Mouse (Mus musculus): ENCODE measurements at regions not wholly inside any gene's neighbourhood (a gene's known extent, or its start where the extent isn't known, plus 50 kb on each side); places are given as distances from the start of the nearest gene placed in this dataset.

DNA sequence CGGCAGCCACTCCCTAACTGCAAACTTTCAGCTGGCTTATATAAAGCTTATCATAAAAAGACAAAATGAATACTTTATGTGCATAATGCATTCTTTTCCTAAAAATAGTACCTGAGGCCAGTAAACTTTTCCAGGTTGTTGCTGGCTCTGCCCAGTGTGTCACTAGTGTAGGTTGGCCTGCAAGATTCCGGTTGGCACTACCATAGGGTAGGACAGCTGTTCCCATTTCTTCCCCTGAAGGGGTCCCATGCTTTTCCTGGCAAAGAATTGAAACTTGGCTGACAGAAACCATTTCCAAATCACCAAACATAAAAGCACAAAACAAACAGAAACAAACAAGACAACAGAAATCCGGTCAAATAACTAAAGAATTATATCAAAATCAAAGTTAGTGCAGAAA lies 789.6 kb upstream of the Adgrl4 start:
- no peak overlapping the region for H3K4me3 ChIP-seq (ENCODE audit: low read depth, low read length)
- H3K4me1 ChIP-seq (ENCODE audit: control insufficient read depth, insufficient read depth, low read length): no peaks in the 10 kb centered on the region
- no peaks in the 10 kb centered on the region for H3K36me3 ChIP-seq (ENCODE audit: control insufficient read depth, insufficient read depth, low read length)
- DNase-seq (ENCODE audit: low spot score, missing footprints) (no peak), ATAC-seq (ENCODE audit: low FRiP score) (no peak)
- H3K9me3 ChIP-seq (ENCODE audit: control insufficient read depth, low read length): no peaks in the 10 kb centered on the region
- no peaks in the 10 kb centered on the region for H3K27me3 ChIP-seq (ENCODE audit: control insufficient read depth, insufficient read depth, low read length)
- no peak overlapping the region for H3K4me2 ChIP-seq
- no peak overlapping the region for H3K9ac ChIP-seq (ENCODE audit: low read length)
- no peak overlapping the region for H3K27ac ChIP-seq (ENCODE audit: low read depth, low read length)
- 91% methylated on average over 3 of the region's 3 CpGs for WGBS

DNA sequence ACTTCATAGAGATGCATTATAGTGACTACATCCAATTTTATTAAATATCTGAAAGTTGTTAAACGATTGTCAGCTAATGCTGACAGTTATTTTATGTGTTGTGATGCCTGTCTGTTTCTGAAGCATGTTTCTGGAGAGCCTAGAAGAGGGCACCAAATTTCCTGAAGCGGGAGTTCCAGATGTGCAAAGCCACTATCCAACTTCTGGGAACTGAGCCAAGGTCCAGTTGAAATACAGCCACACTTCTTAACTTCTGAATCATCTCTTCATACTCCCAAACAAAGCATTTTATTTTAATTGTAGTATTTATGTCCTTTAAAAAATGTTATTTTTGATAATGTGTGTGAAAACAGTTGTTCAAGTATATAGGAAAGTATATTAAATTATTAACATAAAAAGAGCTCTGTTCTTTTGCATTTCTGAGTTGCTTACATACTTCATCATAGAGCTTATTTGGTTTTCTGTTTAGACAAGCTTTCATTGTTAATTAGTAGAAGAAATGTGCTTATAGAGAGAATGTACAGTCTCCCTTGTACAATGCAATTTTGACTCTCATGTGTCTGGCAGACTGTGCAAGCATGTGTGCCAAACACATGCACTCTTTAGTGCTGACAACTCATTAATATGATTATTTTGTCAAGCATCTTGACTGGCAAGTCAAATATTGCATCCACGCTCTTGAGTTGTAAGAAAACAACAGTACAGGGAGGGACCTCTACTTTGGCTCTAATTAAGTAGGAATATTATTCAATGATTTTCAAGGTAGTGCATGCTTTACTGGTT lies 787.7 kb upstream of the Adgrl4 start:
- Histone ChIP-seq H3K36me3 (ENCODE audit: control insufficient read depth, insufficient read depth, low read length) (no peaks in the 10 kb centered on the region), H3K27ac (ENCODE audit: low read depth, low read length) (no peak overlapping the region), H3K27me3 (ENCODE audit: control insufficient read depth, insufficient read depth, low read length) (no peaks in the 10 kb centered on the region), H3K4me1 (ENCODE audit: control insufficient read depth, insufficient read depth, low read length) (no peaks in the 10 kb centered on the region), H3K4me3 (ENCODE audit: low read depth, low read length) (no peak overlapping the region), H3K4me2 (no peak overlapping the region), H3K9me3 (ENCODE audit: control insufficient read depth, low read length) (no peaks in the 10 kb centered on the region), H3K9ac (ENCODE audit: low read length) (no peak overlapping the region)
- no peak for ATAC-seq (ENCODE audit: low FRiP score)
- 88% methylated on average over 3 of the region's 3 CpGs for WGBS
- no peak for DNase-seq (ENCODE audit: low spot score, missing footprints)

DNA sequence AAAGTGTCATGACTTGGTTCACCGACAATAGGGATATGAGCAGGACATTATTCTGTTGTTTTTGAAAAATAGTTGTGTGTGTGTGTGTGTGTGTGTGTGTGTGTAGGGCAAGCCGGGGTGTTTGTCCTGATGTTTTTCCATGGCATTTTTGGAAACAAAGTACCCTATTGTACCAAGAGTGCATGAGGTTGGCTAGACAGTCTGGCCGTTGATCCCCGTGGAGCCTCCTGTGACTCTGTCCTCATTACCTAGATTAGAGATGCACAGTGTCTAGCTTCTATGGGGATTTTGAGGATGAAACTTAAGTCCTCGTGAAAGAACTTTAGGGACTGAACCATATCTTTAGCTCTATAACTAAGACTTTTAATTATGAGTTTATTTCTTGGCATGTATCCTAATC lies 741.9 kb upstream of the Adgrl4 start:
- H3K4me1 ChIP-seq (ENCODE audit: control insufficient read depth, insufficient read depth, low read length): no peaks in the 10 kb centered on the region
- 83% methylated on average over 5 of the region's 5 CpGs for WGBS
- H3K36me3 ChIP-seq (ENCODE audit: control insufficient read depth, insufficient read depth, low read length): no peaks in the 10 kb centered on the region
- H3K27me3 ChIP-seq (ENCODE audit: control insufficient read depth, insufficient read depth, low read length): no peaks in the 10 kb centered on the region
- H3K4me3 ChIP-seq (ENCODE audit: low read depth, low read length): no peak overlapping the region
- H3K9me3 ChIP-seq (ENCODE audit: control insufficient read depth, low read length): no peaks in the 10 kb centered on the region
- no peak overlapping the region for H3K4me2 ChIP-seq
- no peak for DNase-seq (ENCODE audit: low spot score, missing footprints)
- H3K27ac ChIP-seq (ENCODE audit: low read depth, low read length): no peak overlapping the region
- ATAC-seq (ENCODE audit: low FRiP score): no peak
- no peak overlapping the region for H3K9ac ChIP-seq (ENCODE audit: low read length)

DNA sequence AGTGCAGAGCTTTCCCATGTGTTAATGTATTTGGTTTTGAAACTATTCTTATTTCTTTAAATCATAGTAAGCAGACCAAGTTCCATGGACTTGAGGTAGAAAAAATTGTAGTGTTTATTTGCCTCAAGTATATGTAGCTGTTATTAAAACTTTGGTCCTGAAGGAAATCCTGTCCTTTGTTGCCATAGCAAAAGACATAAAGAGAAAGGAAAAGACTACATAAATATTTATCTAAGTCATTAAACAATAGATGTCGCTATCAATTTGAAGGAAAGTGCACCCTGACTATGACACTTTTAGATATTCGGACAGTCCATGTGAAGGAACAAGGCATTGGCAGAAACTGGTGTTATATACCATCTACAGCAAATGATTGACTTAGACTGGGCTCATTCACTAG lies 737.7 kb upstream of the Adgrl4 start:
- Histone ChIP-seq H3K9me3 (ENCODE audit: control insufficient read depth, low read length) (no peaks in the 10 kb centered on the region), H3K4me3 (ENCODE audit: low read depth, low read length) (no peak overlapping the region), H3K4me2 (no peak overlapping the region), H3K4me1 (ENCODE audit: control insufficient read depth, insufficient read depth, low read length) (no peaks in the 10 kb centered on the region), H3K27ac (ENCODE audit: low read depth, low read length) (no peak overlapping the region), H3K9ac (ENCODE audit: low read length) (no peak overlapping the region), H3K36me3 (ENCODE audit: control insufficient read depth, insufficient read depth, low read length) (no peaks in the 10 kb centered on the region), H3K27me3 (ENCODE audit: control insufficient read depth, insufficient read depth, low read length) (no peaks in the 10 kb centered on the region)
- WGBS: 82% methylated on average over 2 of the region's 2 CpGs
- ATAC-seq (ENCODE audit: low FRiP score) (no peak), DNase-seq (ENCODE audit: low spot score, missing footprints) (no peak)

Measured in midbrain, embryonic 11.5 days (tissue).